Mouse (Mus musculus) midbrain, embryonic 14.5 days (tissue): ENCODE results near the gene 1700020N15Rik. TPM values are rescaled to one million over a fixed set of nuclear protein-coding genes. Genes with fewer than 3 reads are reported as not detected.
A peak's percentile ranks its signal among the peaks of the same experiment; 100 is the strongest.
"Not testable (repeated sequence)": the region's sequence is repeated elsewhere in the genome, so short reads cannot be mapped to it uniquely, and the experiment has no call there.

ENCODE experiments used
- ATAC-seq: fragments of 200-750 bp; cut with Nextera tagmentation; 2 replicates; pipeline ENCODE4 v1.8.0; 2017; ENCODE audit warnings: moderate number of reproducible peaks, moderate library complexity; ENCODE audit not compliant: low FRiP score, low TSS enrichment
- DNase-seq: peaks from one replicate; pipeline ENCODE4 v3.0.0-alpha.2; 2015
- H3K27ac ChIP-seq: fragments of 300-500 bp; sonication (generic); replicated peaks from 2 replicates; pipeline ENCODE4 v1.5.1; 2014; ENCODE audit warnings: mild to moderate bottlenecking, low read depth, low read length, moderate library complexity
- H3K27me3 ChIP-seq: fragments of 300-500 bp; sonication (generic); 2 replicates; pipeline ENCODE4 v1.6.1; 2014; ENCODE audit warnings: low read length, control low read depth, mixed read lengths; ENCODE audit not compliant: control insufficient read depth, insufficient read depth
- H3K36me3 ChIP-seq: fragments of 300-500 bp; sonication (generic); 2 replicates; pipeline ENCODE4 v1.6.1; 2014; ENCODE audit warnings: low read length, control low read depth; ENCODE audit not compliant: control insufficient read depth, insufficient read depth
- H3K4me1 ChIP-seq: fragments of 300-500 bp; sonication (generic); 2 replicates; pipeline ENCODE4 v1.6.1; 2014; ENCODE audit warnings: mild to moderate bottlenecking, antibody characterized with exemption, low read length, control low read depth; ENCODE audit not compliant: control insufficient read depth, insufficient read depth
- H3K4me2 ChIP-seq: fragments of 300-500 bp; sonication (generic); 2 replicates; pipeline ENCODE4 v1.6.1; 2014; ENCODE audit warnings: mild to moderate bottlenecking, low read length, moderate library complexity
- H3K4me3 ChIP-seq: fragments of 300-500 bp; sonication (generic); replicated peaks from 2 replicates; pipeline ENCODE4 v1.5.1; 2014; ENCODE audit warnings: low read depth, low read length
- H3K9ac ChIP-seq: fragments of 300-500 bp; sonication (generic); replicated peaks from 2 replicates; pipeline ENCODE4 v1.6.1; 2014; ENCODE audit warnings: mild to moderate bottlenecking, low read length, moderate library complexity
- H3K9me3 ChIP-seq: fragments of 300-500 bp; sonication (generic); 2 replicates; pipeline ENCODE4 v1.6.1; 2016; ENCODE audit warnings: low read length, control low read depth, mixed read lengths; ENCODE audit not compliant: control insufficient read depth
- WGBS: fragments of 180-500 bp; shearing (Covaris S2); extraction: QIAGEN DNeasy Blood & Tissue Kit; methylation state at CpG from one replicate; pipeline ENCODE4 v1.1.7; 2014; 5-methylcytosine and 5-hydroxymethylcytosine counted together
- polyA plus RNA-seq: library from polyadenylated mRNA; unstranded; fragments of >200 nt; fragmentation: Nextera tagmentation; extraction: Ambion mirVana; gene quantifications from 2 replicates; pipeline ENCODE4 v1.2.1, GENCODE M21; 2014

1700020N15Rik gene
- not detected in 2 replicates for polyA plus RNA-seq

DNA sequence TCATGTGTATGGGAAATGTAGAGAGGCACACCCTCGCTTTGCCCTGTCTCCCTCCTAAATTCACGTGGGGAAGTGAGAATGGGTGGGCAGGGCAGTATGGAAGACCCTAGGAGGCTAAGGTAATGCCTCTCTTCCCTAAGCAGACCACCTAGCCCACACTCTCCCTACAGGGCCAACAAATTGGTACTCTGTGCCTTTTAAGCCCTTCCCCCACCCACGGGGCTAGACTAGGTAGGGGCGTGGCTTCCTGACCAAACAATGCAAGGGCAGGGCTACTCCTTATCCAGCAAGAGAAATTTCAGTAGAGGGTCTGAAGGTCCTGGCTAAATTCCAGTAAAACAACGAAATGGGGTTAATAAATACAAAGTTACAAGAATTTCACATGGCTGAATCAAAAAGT is at the start of gene 1700020N15Rik:
Gene 1700020N15Rik (plus strand): TSS at position 301 of the 400 bp plus-strand sequence.
- not testable (repeated sequence) for ATAC-seq, H3K4me3 ChIP-seq, DNase-seq, H3K4me2 ChIP-seq, H3K27me3 ChIP-seq, H3K9ac ChIP-seq, H3K9me3 ChIP-seq, H3K36me3 ChIP-seq, H3K4me1 ChIP-seq, H3K27ac ChIP-seq
- 82% methylated on average over 3 of the region's 5 CpGs for WGBS

DNA sequence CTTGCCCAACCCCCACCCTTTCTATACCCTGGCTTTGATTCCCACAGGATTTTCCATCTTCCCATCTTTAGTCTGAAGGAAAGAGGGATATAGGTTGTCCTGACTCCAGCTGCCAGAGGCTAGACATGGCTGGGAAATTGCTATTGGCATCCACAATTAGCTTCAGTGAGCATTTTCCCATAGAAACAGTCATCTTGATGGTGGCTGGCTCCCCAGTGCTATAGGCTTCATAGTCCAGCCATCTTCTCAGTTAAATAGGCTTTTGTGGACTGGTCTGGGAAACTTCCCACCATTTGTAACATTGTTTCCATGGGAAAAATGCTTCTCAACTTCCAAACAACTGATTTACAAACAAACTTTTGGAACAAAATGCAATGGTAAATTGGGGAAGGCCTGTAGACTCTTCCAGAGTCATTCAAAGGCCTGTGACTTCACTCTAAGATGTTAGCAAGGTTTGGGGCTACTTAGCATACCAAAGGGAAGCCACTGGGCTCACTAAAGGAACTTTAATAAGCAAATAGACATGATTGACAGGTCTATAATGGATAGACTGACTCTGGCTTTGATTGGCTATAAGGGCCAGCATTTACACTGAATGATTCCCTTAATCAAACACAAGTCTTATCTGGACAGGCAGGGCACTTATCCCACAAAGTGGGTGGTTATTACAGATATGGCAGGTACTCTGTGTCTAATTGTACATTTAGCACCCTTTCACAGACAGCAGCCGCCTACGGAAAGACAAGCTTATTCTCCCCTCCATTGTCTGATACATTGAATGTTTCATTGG is 31.9 kb downstream of the 1700020N15Rik start:
- peak; percentile 46; the same call in 1 of the 2 replicates for ATAC-seq
- H3K9me3 ChIP-seq: no peaks in the 10 kb centered on the region
- no peaks in the 10 kb centered on the region for H3K4me1 ChIP-seq
- no peaks in the 10 kb centered on the region for H3K36me3 ChIP-seq
- H3K9ac ChIP-seq: no peak overlapping the region
- H3K4me3 ChIP-seq: no peak overlapping the region
- 36% methylated on average over 2 of the region's 2 CpGs for WGBS
- peak; percentile 9 for DNase-seq
- H3K4me2 ChIP-seq: no peak overlapping the region
- H3K27ac ChIP-seq: no peak overlapping the region
- H3K27me3 ChIP-seq: no peaks in the 10 kb centered on the region
